Comparison of ENCODE assay signal across 26 mouse cellular contexts in the genomic region with DNA sequence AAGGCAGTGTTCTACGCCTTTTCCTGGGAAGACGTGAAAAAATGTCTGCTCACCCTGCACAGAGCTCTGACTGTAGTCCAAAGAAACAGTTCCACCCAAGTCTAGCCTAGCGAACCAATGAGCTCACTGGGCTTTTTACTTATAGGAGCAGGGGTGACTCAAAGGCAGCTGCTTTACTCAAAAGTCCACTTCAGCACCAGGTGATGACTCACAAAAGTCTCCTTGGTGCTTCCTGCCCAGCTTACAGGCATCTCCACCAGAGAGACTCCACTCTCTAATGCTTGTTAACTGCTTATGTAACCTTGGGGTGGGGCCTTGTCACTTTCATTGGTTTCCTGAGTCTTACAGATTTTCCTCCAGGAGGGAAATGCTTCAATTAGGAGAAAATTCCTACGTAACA. TPM values are rescaled to one million over a fixed set of nuclear protein-coding genes. Genes with fewer than 3 reads are reported as not detected.
"Had no signal": no experiment of that assay in that cellular context is flagged by ENCODE, and none has a peak within 500 bp of the region (broad histone marks: within the 10 kb centered on the region; RNA-seq: fewer than 3 reads in every experiment).

No protein-coding gene starts in this region.

- H3K4me2 ChIP-seq: limb, embryonic 13.5 days; liver, embryonic 12.5 days; liver, embryonic 15.5 days; neural tube, embryonic 12.5 days; neural tube, embryonic 15.5 days; stomach, embryonic 15.5 days had no signal

- ATAC-seq: liver, embryonic 12.5 days had no signal

- H3K9ac ChIP-seq: limb, embryonic 13.5 days; liver, embryonic 12.5 days; liver, embryonic 15.5 days; neural tube, embryonic 12.5 days; neural tube, embryonic 15.5 days; stomach, embryonic 15.5 days had no signal

- DNase-seq: kidney, adult 2 months; kidney, postnatal 25 days; layer of hippocampus, adult 9-11 months; liver; lung, adult 2 months; lung, postnatal 36 days; midbrain, embryonic 14.5 days; right cerebral cortex, adult 18-20 months; right cerebral cortex, postnatal 14 days; right cerebral cortex, postnatal 4 days; spleen, adult 18-20 months; thymus, adult 18-20 months; thymus, postnatal 4 days had no signal

- H3K9me3 ChIP-seq: limb, embryonic 10.5 days; limb, embryonic 13.5 days; liver, embryonic 12.5 days; liver, embryonic 15.5 days; megakaryocyte, embryonic 14.5 days; midbrain, embryonic 10.5 days; neural tube, embryonic 12.5 days; neural tube, embryonic 15.5 days; stomach, embryonic 15.5 days had no signal

- H3K27ac ChIP-seq: kidney, postnatal 0 days; layer of hippocampus, adult 2 months; limb, embryonic 10.5 days; limb, embryonic 13.5 days; liver, embryonic 12.5 days; liver, embryonic 15.5 days; midbrain, embryonic 10.5 days; neural tube, embryonic 12.5 days; neural tube, embryonic 15.5 days; stomach, embryonic 15.5 days had no signal

- H3K27me3 ChIP-seq: neural tube, embryonic 12.5 days; stomach, embryonic 15.5 days had no signal

- H3K4me3 ChIP-seq: layer of hippocampus, adult 2 months; limb, embryonic 10.5 days; limb, embryonic 13.5 days; liver, embryonic 12.5 days; liver, embryonic 15.5 days; megakaryocyte, embryonic 14.5 days; midbrain, embryonic 10.5 days; neural tube, embryonic 12.5 days; neural tube, embryonic 15.5 days; stomach, embryonic 15.5 days had no signal

- H3K36me3 ChIP-seq: limb, embryonic 10.5 days; limb, embryonic 13.5 days; liver, embryonic 12.5 days; liver, embryonic 15.5 days; midbrain, embryonic 10.5 days; neural tube, embryonic 12.5 days; neural tube, embryonic 15.5 days; stomach, embryonic 15.5 days had no signal

RNA-seq across cellular contexts. Expression of a gene that starts 57.4 kb away (rescaled TPM):
- polyA plus RNA-seq: kidney, embryonic 14.5 days; limb, embryonic 10.5 days; limb, embryonic 13.5 days; lung, embryonic 16.5 days; midbrain, embryonic 10.5 days; midbrain, embryonic 14.5 days; neural tube, embryonic 12.5 days; neural tube, embryonic 15.5 days; stomach, embryonic 15.5 days had no signal
